Mouse (Mus musculus): Measurements from ENCODE around the gene 2310061I04Rik. TPM values are rescaled to one million over a fixed set of nuclear protein-coding genes. Genes with fewer than 3 reads are reported as not detected.

2310061I04Rik gene
- polyA plus RNA-seq, 1 experiment: 29.0 TPM

DNA sequence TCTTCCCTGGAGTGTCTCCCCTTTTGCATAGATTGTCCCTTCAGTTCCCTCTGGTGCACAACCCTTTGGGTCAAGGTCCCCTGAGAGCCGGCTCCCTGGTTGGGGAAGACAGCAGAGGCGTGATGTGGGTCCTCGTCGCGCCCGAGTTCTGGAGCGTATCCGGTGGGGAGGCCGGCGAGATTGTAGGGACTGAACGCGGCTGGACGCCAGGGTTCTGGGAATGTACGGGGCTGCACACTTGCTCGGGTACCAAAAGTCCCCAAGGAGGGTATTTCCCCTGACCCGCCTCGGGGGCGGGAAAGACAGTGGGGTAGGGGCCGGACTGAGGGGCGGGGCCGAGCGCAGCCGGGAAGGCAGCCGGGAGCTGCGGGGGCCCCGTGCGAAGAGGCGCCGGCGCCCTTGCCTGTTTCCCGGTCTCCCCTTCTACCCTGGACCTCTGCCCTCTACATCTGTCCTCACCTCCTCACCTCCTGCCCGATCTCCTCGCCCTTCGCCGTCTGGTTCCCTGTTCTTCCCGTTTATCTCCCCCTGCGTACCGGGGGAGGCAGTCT is 30.9 kb downstream of the 2310061I04Rik start:
- H3K27ac ChIP-seq (ENCODE audit: insufficient read depth, low read length): peak overlapping the region; percentile 99
- peak; percentile 77 for TF ChIP-seq POLR2A (IDR thresholded peaks at IDR 0.05; ENCODE audit: low read depth, low read length)
- no peak for TF ChIP-seq CTCF (IDR thresholded peaks at IDR 0.05; ENCODE audit: borderline replicate concordance, insufficient read depth, low read length)
- peak overlapping the region; percentile 95 for H3K4me3 ChIP-seq (ENCODE audit: insufficient read depth, low read length)
- peaks cover 9% of the 10 kb centered on the region for H3K4me1 ChIP-seq (ENCODE audit: control insufficient read depth, insufficient read depth, low read length)

DNA sequence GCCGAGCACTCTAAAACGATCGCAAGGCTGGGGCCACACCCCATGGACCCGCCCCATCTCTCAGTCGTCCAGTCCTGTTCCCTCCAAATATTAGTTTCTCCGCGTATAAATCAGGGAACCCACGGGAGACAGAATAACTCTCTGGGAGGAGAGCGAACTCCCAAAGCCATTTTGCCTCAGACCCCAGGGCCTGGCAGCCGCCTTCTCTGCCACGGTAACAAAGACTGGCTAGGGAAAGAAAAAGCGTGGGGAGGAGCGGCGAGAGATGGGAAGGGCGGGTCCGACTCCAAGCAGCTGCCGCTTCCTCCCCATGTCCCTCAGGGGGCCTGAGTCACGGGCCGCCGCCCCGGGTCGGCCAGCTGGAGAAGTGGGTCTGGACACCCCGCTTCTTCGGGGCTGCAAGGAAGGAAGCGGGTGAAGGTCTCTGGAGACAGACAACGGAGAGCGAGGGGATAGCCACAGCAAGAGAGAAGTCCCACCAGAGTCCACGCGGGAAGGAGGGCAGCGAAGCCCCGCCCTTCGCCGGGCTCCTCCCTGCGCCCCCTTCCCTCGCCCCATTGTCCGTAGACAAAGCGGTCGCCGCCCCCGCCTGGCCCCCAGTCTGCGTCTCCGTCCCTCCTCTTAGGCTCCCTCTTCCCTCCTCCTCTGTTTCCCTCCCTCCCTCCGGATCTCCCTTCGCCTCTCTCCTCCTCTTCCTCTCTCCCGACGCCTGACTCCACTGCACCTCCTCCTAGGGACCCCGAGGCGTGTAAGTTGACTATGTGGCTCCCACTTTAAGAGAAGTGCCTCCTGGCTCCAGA is 31.6 kb downstream of the 2310061I04Rik start, which contains the start of gene Ppp1r18:
Gene Ppp1r18, plus strand, starts transcription at position 113 of the 800 bp plus-strand sequence.
- peaks cover 9% of the 10 kb centered on the region for H3K4me1 ChIP-seq (ENCODE audit: control insufficient read depth, insufficient read depth, low read length)
- H3K27ac ChIP-seq (ENCODE audit: insufficient read depth, low read length): peak within 1 kb of the TSS; percentile 99

GRCm38 (mm10) chr17:35864832-35865353 is 32.3 kb downstream of the 2310061I04Rik start:
- peak overlapping the region; percentile 95 for H3K4me3 ChIP-seq (ENCODE audit: insufficient read depth, low read length)
- peaks cover 12% of the 10 kb centered on the region for H3K4me1 ChIP-seq (ENCODE audit: control insufficient read depth, insufficient read depth, low read length)
- H3K27ac ChIP-seq (ENCODE audit: insufficient read depth, low read length): peak overlapping the region; percentile 99
- TF ChIP-seq POLR2A (IDR thresholded peaks at IDR 0.05; ENCODE audit: low read depth, low read length): peak; percentile 46; the same call in 1 of the 2 replicates
- no peak for TF ChIP-seq CTCF (IDR thresholded peaks at IDR 0.05; ENCODE audit: borderline replicate concordance, insufficient read depth, low read length)

More for the DNA sequence above, 31.6 kb downstream of the 2310061I04Rik start, which contains the start of gene Ppp1r18:
- TF ChIP-seq CTCF (IDR thresholded peaks at IDR 0.05; ENCODE audit: borderline replicate concordance, insufficient read depth, low read length): no peak
- TF ChIP-seq POLR2A (IDR thresholded peaks at IDR 0.05; ENCODE audit: low read depth, low read length): peak; percentile 88
- H3K4me3 ChIP-seq (ENCODE audit: insufficient read depth, low read length): peak within 1 kb of the TSS; percentile 95

GRCm38 (mm10) chr17:35861198-35861857 is 35.9 kb downstream of the 2310061I04Rik start, which contains the start of gene Nrm:
Gene Nrm, plus strand, starts transcription at chr17:35861318.
- Histone ChIP-seq H3K4me3 (ENCODE audit: insufficient read depth, low read length) (peak within 1 kb of the TSS; percentile 70), H3K4me1 (ENCODE audit: control insufficient read depth, insufficient read depth, low read length) (peaks cover 12% of the 10 kb centered on the region), H3K27ac (ENCODE audit: insufficient read depth, low read length) (peak within 1 kb of the TSS; percentile 81)
- TF ChIP-seq CTCF (IDR thresholded peaks at IDR 0.05; ENCODE audit: borderline replicate concordance, insufficient read depth, low read length) (no peak; the same call in 1 of the 2 replicates), POLR2A (IDR thresholded peaks at IDR 0.05; ENCODE audit: low read depth, low read length) (peak; percentile 76)

DNA sequence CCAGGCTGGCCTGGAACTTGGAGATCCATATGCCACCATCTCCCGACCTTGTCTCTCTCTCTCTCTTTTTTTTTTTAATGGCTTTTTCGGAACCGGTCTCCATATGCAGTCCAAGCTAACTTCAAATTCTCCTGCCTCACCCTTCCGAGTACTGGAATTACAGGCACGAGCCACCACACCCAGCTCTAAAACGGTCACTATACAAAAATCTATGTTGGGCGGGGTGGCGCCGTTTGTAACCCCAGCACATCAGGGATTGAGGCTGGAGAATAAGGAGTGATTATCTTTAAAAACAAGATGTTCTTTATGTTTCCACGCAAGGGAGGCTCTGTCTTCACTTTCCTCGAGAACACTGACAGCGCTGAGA is 36.4 kb downstream of the 2310061I04Rik start:
- TF ChIP-seq CTCF (IDR thresholded peaks at IDR 0.05; ENCODE audit: borderline replicate concordance, insufficient read depth, low read length) (no peak), POLR2A (IDR thresholded peaks at IDR 0.05; ENCODE audit: low read depth, low read length) (no peak; the same call in 1 of the 2 replicates)
- Histone ChIP-seq H3K4me1 (ENCODE audit: control insufficient read depth, insufficient read depth, low read length) (peaks cover 12% of the 10 kb centered on the region), H3K27ac (ENCODE audit: insufficient read depth, low read length) (peak overlapping the region; percentile 77), H3K4me3 (ENCODE audit: insufficient read depth, low read length) (0 out of 2 replicates have a peak overlapping the region, but pooled peaks have one; percentile 70)

DNA sequence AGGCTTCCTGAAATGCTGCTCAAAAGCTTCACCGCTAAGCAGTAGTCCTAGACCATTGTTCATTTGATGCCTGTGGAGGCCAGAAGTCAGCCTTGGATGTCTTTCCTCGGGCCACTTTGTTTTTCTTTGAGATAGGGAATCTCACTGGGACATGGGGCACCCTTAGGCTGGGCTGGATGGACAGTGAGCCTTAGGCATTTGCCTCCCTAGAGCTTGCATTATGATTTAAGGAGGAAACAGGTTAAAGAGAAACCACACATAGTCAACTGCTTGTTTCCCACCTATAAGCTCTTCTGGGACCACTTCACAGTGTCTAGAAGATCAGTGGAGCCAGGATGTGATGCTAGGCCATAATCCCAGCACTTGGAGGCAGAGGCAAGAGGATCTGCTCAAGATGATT is 37.4 kb downstream of the 2310061I04Rik start:
- H3K27ac ChIP-seq (ENCODE audit: insufficient read depth, low read length): no peak overlapping the region
- H3K4me3 ChIP-seq (ENCODE audit: insufficient read depth, low read length): no peak overlapping the region
- no peak for TF ChIP-seq CTCF (IDR thresholded peaks at IDR 0.05; ENCODE audit: borderline replicate concordance, insufficient read depth, low read length)
- TF ChIP-seq POLR2A (IDR thresholded peaks at IDR 0.05; ENCODE audit: low read depth, low read length): no peak
- H3K4me1 ChIP-seq (ENCODE audit: control insufficient read depth, insufficient read depth, low read length): peaks cover 9% of the 10 kb centered on the region

GRCm38 (mm10) chr17:35859371-35859770 is 37.9 kb downstream of the 2310061I04Rik start:
- peaks cover 5% of the 10 kb centered on the region for H3K4me1 ChIP-seq (ENCODE audit: control insufficient read depth, insufficient read depth, low read length)
- no peak overlapping the region for H3K4me3 ChIP-seq (ENCODE audit: insufficient read depth, low read length)
- no peak overlapping the region for H3K27ac ChIP-seq (ENCODE audit: insufficient read depth, low read length)
- TF ChIP-seq CTCF (IDR thresholded peaks at IDR 0.05; ENCODE audit: borderline replicate concordance, insufficient read depth, low read length) (no peak), POLR2A (IDR thresholded peaks at IDR 0.05; ENCODE audit: low read depth, low read length) (no peak)

DNA sequence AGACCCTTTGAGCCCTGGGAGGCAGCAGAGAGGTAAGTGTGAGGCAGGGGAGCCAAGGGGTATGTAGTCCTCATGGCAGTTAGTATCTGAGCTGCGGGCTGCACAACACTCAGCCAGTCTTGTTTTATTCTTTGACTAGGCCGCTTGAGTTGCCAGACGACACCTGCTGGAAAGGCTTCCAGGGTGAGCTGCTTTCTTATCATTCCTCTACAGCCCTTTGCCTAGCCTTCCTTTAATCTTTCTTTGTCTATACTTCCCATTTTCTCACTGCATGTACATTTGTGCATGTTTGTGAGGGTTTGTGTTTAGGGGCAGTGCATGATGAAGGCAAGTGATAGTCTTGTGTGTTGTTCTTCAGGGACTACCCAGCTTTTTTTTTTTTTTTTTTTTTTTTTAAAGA is 46.3 kb downstream of the 2310061I04Rik start:
- Histone ChIP-seq H3K4me1 (ENCODE audit: control insufficient read depth, insufficient read depth, low read length) (no peaks in the 10 kb centered on the region), H3K4me3 (ENCODE audit: insufficient read depth, low read length) (no peak overlapping the region), H3K27ac (ENCODE audit: insufficient read depth, low read length) (no peak overlapping the region)
- TF ChIP-seq POLR2A (IDR thresholded peaks at IDR 0.05; ENCODE audit: low read depth, low read length) (no peak), CTCF (IDR thresholded peaks at IDR 0.05; ENCODE audit: borderline replicate concordance, insufficient read depth, low read length) (no peak)

GRCm38 (mm10) chr17:35848112-35848511 is 49.1 kb downstream of the 2310061I04Rik start:
- TF ChIP-seq CTCF (IDR thresholded peaks at IDR 0.05; ENCODE audit: borderline replicate concordance, insufficient read depth, low read length) (no peak), POLR2A (IDR thresholded peaks at IDR 0.05; ENCODE audit: low read depth, low read length) (no peak)
- Histone ChIP-seq H3K4me3 (ENCODE audit: insufficient read depth, low read length) (no peak overlapping the region), H3K27ac (ENCODE audit: insufficient read depth, low read length) (no peak overlapping the region), H3K4me1 (ENCODE audit: control insufficient read depth, insufficient read depth, low read length) (no peaks in the 10 kb centered on the region)
